Mouse (Mus musculus): Measurements from ENCODE around the gene Col8a2. TPM values are rescaled to one million over a fixed set of nuclear protein-coding genes. Genes with fewer than 3 reads are reported as not detected.

Gene Col8a2
- polyA plus RNA-seq, 1 experiment from 2014 or later: 1.4 TPM

GRCm38 (mm10) chr4:126283582-126283981, 3.0 kb upstream of the Col8a2 start:
- H3K27me3 ChIP-seq (ENCODE audit: control insufficient read depth, insufficient read depth, low read length): peaks cover 34% of the 10 kb centered on the region
- H3K4me1 ChIP-seq (ENCODE audit: control insufficient read depth, insufficient read depth, low read length): peaks cover 12% of the 10 kb centered on the region
- ATAC-seq (ENCODE audit: insufficient number of reproducible peaks, low FRiP score, low TSS enrichment, low read depth) (no peak), DNase-seq (ENCODE audit: low spot score) (no peak)
- no peaks in the 10 kb centered on the region for H3K36me3 ChIP-seq (ENCODE audit: control insufficient read depth, insufficient read depth, low read length)
- no peak overlapping the region for H3K9ac ChIP-seq (ENCODE audit: low read length)
- 85% methylated on average over 8 of the region's 8 CpGs for WGBS
- no peak overlapping the region for H3K4me3 ChIP-seq (ENCODE audit: low read depth, low read length)
- H3K27ac ChIP-seq (replicated peaks; ENCODE audit: low read depth, low read length): no peak overlapping the region
- H3K9me3 ChIP-seq (ENCODE audit: control insufficient read depth, low read length): no peaks in the 10 kb centered on the region
- no peak overlapping the region for H3K4me2 ChIP-seq (ENCODE audit: low read depth, severe bottlenecking)

GRCm38 (mm10) chr4:126287302-126287995, 856 bp downstream of the Col8a2 start:
- H3K4me1 ChIP-seq (ENCODE audit: control insufficient read depth, insufficient read depth, low read length): peaks cover 9% of the 10 kb centered on the region; the same call in 1 of the 2 replicates
- H3K27ac ChIP-seq (replicated peaks; ENCODE audit: low read depth, low read length): no peak overlapping the region
- peak overlapping the region; percentile 60; the same call in 1 of the 2 replicates for H3K4me2 ChIP-seq (ENCODE audit: low read depth, severe bottlenecking)
- no peak overlapping the region for H3K9ac ChIP-seq (ENCODE audit: low read length)
- H3K4me3 ChIP-seq (ENCODE audit: low read depth, low read length): no peak overlapping the region
- no peak for ATAC-seq (ENCODE audit: insufficient number of reproducible peaks, low FRiP score, low TSS enrichment, low read depth)
- no peaks in the 10 kb centered on the region for H3K36me3 ChIP-seq (ENCODE audit: control insufficient read depth, insufficient read depth, low read length)
- WGBS: 40% methylated on average over 11 of the region's 11 CpGs
- H3K9me3 ChIP-seq (ENCODE audit: control insufficient read depth, low read length): no peaks in the 10 kb centered on the region
- H3K27me3 ChIP-seq (ENCODE audit: control insufficient read depth, insufficient read depth, low read length): peaks cover 46% of the 10 kb centered on the region
- DNase-seq (ENCODE audit: low spot score): no peak

DNA sequence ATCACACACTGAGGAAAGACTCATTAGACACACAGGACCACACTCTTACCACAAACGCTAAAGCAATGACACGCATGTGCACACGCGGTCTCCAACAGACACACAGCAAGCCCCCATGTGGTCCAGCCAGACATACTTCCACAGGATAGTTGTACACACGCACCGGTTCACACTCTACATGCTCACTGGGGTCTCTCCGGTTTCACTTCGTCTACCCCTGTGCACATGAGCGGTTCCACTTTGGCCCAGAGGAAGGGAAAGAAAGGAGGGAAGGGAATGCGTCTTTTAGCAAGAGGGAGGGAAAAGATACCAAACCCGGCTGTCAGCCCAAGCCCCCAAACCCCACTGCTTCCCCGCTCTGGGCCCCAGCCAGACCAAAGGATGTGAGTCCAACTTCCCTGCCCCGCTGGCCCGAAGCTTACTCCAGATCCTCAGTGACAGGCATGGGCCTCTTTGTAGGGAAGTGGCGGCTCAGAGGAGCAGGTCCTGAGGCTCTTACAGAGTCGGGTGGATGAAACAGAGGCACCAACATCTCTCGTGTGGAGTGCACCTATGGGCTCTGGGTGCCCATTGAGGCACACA, 1.6 kb downstream of the Col8a2 start:
- Histone ChIP-seq H3K27me3 (ENCODE audit: control insufficient read depth, insufficient read depth, low read length) (peaks cover 46% of the 10 kb centered on the region), H3K27ac (replicated peaks; ENCODE audit: low read depth, low read length) (no peak overlapping the region), H3K4me1 (ENCODE audit: control insufficient read depth, insufficient read depth, low read length) (peaks cover 9% of the 10 kb centered on the region; the same call in 1 of the 2 replicates), H3K4me2 (ENCODE audit: low read depth, severe bottlenecking) (no peak overlapping the region), H3K9ac (ENCODE audit: low read length) (no peak overlapping the region), H3K4me3 (ENCODE audit: low read depth, low read length) (no peak overlapping the region), H3K9me3 (ENCODE audit: control insufficient read depth, low read length) (no peaks in the 10 kb centered on the region), H3K36me3 (ENCODE audit: control insufficient read depth, insufficient read depth, low read length) (no peaks in the 10 kb centered on the region)
- DNase-seq (ENCODE audit: low spot score) (no peak), ATAC-seq (ENCODE audit: insufficient number of reproducible peaks, low FRiP score, low TSS enrichment, low read depth) (no peak)
- 38% methylated on average over 17 of the region's 17 CpGs for WGBS

DNA sequence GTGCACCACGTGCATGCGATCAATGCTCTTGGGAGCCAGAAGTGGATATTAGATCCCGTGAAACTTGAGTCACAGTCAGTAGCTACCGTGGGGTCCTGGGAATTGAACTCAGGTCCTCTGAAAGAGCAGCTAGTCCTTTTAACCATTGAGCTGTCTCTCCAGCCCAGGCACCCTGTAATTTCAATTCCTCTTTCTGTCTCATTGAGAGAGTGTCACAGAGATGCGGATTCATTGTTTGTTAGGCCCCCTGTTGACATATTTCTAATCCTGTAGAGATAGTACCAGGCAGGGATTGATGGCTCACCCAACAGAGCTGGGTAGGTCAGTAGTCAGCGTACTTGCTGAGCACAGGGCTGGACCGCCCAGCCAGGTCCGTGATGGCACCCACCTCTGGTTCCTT, 3.7 kb downstream of the Col8a2 start:
- ATAC-seq (ENCODE audit: insufficient number of reproducible peaks, low FRiP score, low TSS enrichment, low read depth) (no peak), DNase-seq (ENCODE audit: low spot score) (no peak)
- Histone ChIP-seq H3K9ac (ENCODE audit: low read length) (no peak overlapping the region), H3K9me3 (ENCODE audit: control insufficient read depth, low read length) (no peaks in the 10 kb centered on the region), H3K27ac (replicated peaks; ENCODE audit: low read depth, low read length) (no peak overlapping the region), H3K36me3 (ENCODE audit: control insufficient read depth, insufficient read depth, low read length) (no peaks in the 10 kb centered on the region), H3K4me1 (ENCODE audit: control insufficient read depth, insufficient read depth, low read length) (peaks cover 9% of the 10 kb centered on the region; the same call in 1 of the 2 replicates), H3K4me2 (ENCODE audit: low read depth, severe bottlenecking) (no peak overlapping the region), H3K27me3 (ENCODE audit: control insufficient read depth, insufficient read depth, low read length) (peaks cover 38% of the 10 kb centered on the region), H3K4me3 (ENCODE audit: low read depth, low read length) (no peak overlapping the region)
- 87% methylated on average over 8 of the region's 8 CpGs for WGBS

- H3K27me3 ChIP-seq (ENCODE audit: control insufficient read depth, insufficient read depth, low read length): peaks cover 31% of the 10 kb centered on the region
- no peak overlapping the region for H3K4me3 ChIP-seq (ENCODE audit: low read depth, low read length)
- peaks cover 9% of the 10 kb centered on the region; the same call in 1 of the 2 replicates for H3K4me1 ChIP-seq (ENCODE audit: control insufficient read depth, insufficient read depth, low read length)
- no peaks in the 10 kb centered on the region for H3K36me3 ChIP-seq (ENCODE audit: control insufficient read depth, insufficient read depth, low read length)
- ATAC-seq (ENCODE audit: insufficient number of reproducible peaks, low FRiP score, low TSS enrichment, low read depth) (no peak), DNase-seq (ENCODE audit: low spot score) (no peak)
- H3K9me3 ChIP-seq (ENCODE audit: control insufficient read depth, low read length): no peaks in the 10 kb centered on the region
- no peak overlapping the region for H3K27ac ChIP-seq (replicated peaks; ENCODE audit: low read depth, low read length)
- 29% methylated on average over 13 of the region's 13 CpGs for WGBS
- no peak overlapping the region for H3K4me2 ChIP-seq (ENCODE audit: low read depth, severe bottlenecking)
- no peak overlapping the region for H3K9ac ChIP-seq (ENCODE audit: low read length)
Measured at GRCm38 (mm10) chr4:126291196-126291595, 4.6 kb downstream of the Col8a2 start.

- 69% methylated on average over 6 of the region's 6 CpGs for WGBS
- peaks cover 17% of the 10 kb centered on the region for H3K4me1 ChIP-seq (ENCODE audit: control insufficient read depth, insufficient read depth, low read length)
Measured at GRCm38 (mm10) chr4:126295152-126295551, 8.6 kb downstream of the Col8a2 start.

GRCm38 (mm10) chr4:126295937-126296336, 9.3 kb downstream of the Col8a2 start:
- H3K36me3 ChIP-seq (ENCODE audit: control insufficient read depth, insufficient read depth, low read length): no peaks in the 10 kb centered on the region; the same call in 1 of the 2 replicates
- no peak overlapping the region for H3K4me2 ChIP-seq (ENCODE audit: low read depth, severe bottlenecking)
- no peak overlapping the region for H3K9ac ChIP-seq (ENCODE audit: low read length)
- H3K27ac ChIP-seq (replicated peaks; ENCODE audit: low read depth, low read length): no peak overlapping the region
- no peak for DNase-seq (ENCODE audit: low spot score)
- peaks cover 19% of the 10 kb centered on the region for H3K27me3 ChIP-seq (ENCODE audit: control insufficient read depth, insufficient read depth, low read length)
- ATAC-seq (ENCODE audit: insufficient number of reproducible peaks, low FRiP score, low TSS enrichment, low read depth): no peak
- peaks cover 24% of the 10 kb centered on the region for H3K4me1 ChIP-seq (ENCODE audit: control insufficient read depth, insufficient read depth, low read length)
- WGBS: 40% methylated on average over 4 of the region's 4 CpGs
- H3K4me3 ChIP-seq (ENCODE audit: low read depth, low read length): no peak overlapping the region
- no peaks in the 10 kb centered on the region for H3K9me3 ChIP-seq (ENCODE audit: control insufficient read depth, low read length)

More at GRCm38 (mm10) chr4:126295152-126295551, 8.6 kb downstream of the Col8a2 start:
- Histone ChIP-seq H3K27ac (replicated peaks; ENCODE audit: low read depth, low read length) (no peak overlapping the region), H3K36me3 (ENCODE audit: control insufficient read depth, insufficient read depth, low read length) (no peaks in the 10 kb centered on the region), H3K9ac (ENCODE audit: low read length) (no peak overlapping the region), H3K27me3 (ENCODE audit: control insufficient read depth, insufficient read depth, low read length) (peaks cover 11% of the 10 kb centered on the region), H3K4me3 (ENCODE audit: low read depth, low read length) (no peak overlapping the region), H3K4me2 (ENCODE audit: low read depth, severe bottlenecking) (no peak overlapping the region), H3K9me3 (ENCODE audit: control insufficient read depth, low read length) (no peaks in the 10 kb centered on the region)
- DNase-seq (ENCODE audit: low spot score): no peak
- no peak for ATAC-seq (ENCODE audit: insufficient number of reproducible peaks, low FRiP score, low TSS enrichment, low read depth)

DNA sequence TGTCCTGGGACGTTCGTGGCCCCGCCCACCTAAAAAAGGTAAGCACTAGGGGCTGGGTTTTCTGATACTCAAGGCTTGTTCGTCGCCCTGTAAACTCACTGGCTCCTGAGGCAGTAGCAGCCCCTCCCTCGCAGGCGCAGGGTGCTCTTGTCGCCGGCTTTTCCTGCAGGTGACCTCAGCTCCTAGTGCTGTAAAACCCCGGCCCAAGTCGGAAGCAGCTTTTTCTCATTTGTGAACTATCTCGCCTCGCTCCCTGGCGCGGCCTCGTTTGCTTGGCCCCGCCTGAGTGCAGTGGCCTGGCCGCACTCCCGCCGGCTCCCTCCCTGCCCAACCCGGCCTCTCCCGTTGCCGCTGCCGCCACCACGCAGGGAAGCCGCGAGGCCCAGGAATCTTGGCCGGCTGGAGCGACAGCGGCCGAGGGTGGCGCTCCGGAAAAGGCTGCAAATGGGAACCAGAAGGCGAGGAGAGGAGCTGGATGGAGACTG, 10.1 kb downstream of the Col8a2 start:
- H3K9me3 ChIP-seq (ENCODE audit: control insufficient read depth, low read length): no peaks in the 10 kb centered on the region
- no peak for ATAC-seq (ENCODE audit: insufficient number of reproducible peaks, low FRiP score, low TSS enrichment, low read depth)
- no peaks in the 10 kb centered on the region; the same call in 1 of the 2 replicates for H3K36me3 ChIP-seq (ENCODE audit: control insufficient read depth, insufficient read depth, low read length)
- H3K4me3 ChIP-seq (ENCODE audit: low read depth, low read length): peak overlapping the region; percentile 28
- DNase-seq (ENCODE audit: low spot score): peak; percentile 78
- peak overlapping the region; percentile 59; the same call in 1 of the 2 replicates for H3K27ac ChIP-seq (replicated peaks; ENCODE audit: low read depth, low read length)
- peaks cover 22% of the 10 kb centered on the region for H3K27me3 ChIP-seq (ENCODE audit: control insufficient read depth, insufficient read depth, low read length)
- H3K4me1 ChIP-seq (ENCODE audit: control insufficient read depth, insufficient read depth, low read length): peaks cover 28% of the 10 kb centered on the region
- WGBS: under 1% methylated on average over 34 of the region's 34 CpGs
- H3K9ac ChIP-seq (ENCODE audit: low read length): peak overlapping the region; percentile 58
- peak overlapping the region; percentile 61 for H3K4me2 ChIP-seq (ENCODE audit: low read depth, severe bottlenecking)

Measured in limb, embryonic 11.5 days (tissue).